Mouse (Mus musculus) hindbrain, postnatal 0 days (tissue): ENCODE results near the gene Stau1. TPM values are rescaled to one million over a fixed set of nuclear protein-coding genes. Genes with fewer than 3 reads are reported as not detected.

Experiments
- ATAC-seq: fragments of 200-750 bp; cut with Nextera tagmentation; 2 replicates; pipeline ENCODE4 v1.8.0; 2017; ENCODE audit warnings: mild to moderate bottlenecking, moderate TSS enrichment, moderate library complexity
- DNase-seq: peaks from one replicate; pipeline ENCODE4 v3.0.0-alpha.2; 2015; ENCODE audit warnings: low spot score
- H3K27ac ChIP-seq: fragments of 300-500 bp; sonication (generic); 2 replicates; pipeline ENCODE4 v1.5.1; 2014; ENCODE audit warnings: mild to moderate bottlenecking
- H3K27me3 ChIP-seq: fragments of 300-500 bp; sonication (generic); 2 replicates; pipeline ENCODE4 v1.6.1; 2014; ENCODE audit warnings: low read length, mixed read lengths; ENCODE audit not compliant: insufficient read depth
- H3K36me3 ChIP-seq: fragments of 300-500 bp; sonication (generic); 2 replicates; pipeline ENCODE4 v1.6.1; 2014; ENCODE audit warnings: low read length, mixed read lengths; ENCODE audit not compliant: insufficient read depth
- H3K4me1 ChIP-seq: fragments of 300-500 bp; sonication (generic); 2 replicates; pipeline ENCODE4 v1.6.1; 2014; ENCODE audit warnings: antibody characterized with exemption, low read length, mixed read lengths; ENCODE audit not compliant: insufficient read depth
- H3K4me2 ChIP-seq: fragments of 300-500 bp; sonication (generic); 2 replicates; pipeline ENCODE4 v1.6.1; 2014; ENCODE audit warnings: low read depth, mild to moderate bottlenecking, low read length, moderate library complexity, mixed read lengths
- H3K4me3 ChIP-seq: fragments of 300-500 bp; sonication (generic); 2 replicates; pipeline ENCODE4 v1.5.1; 2014; ENCODE audit warnings: low read length
- H3K9ac ChIP-seq: fragments of 300-500 bp; sonication (generic); replicated peaks from 2 replicates; pipeline ENCODE4 v1.6.1; 2014; ENCODE audit warnings: mild to moderate bottlenecking, low read length, moderate library complexity, mixed read lengths
- H3K9me3 ChIP-seq: fragments of 300-500 bp; sonication (generic); 2 replicates; pipeline ENCODE4 v1.6.1; 2016; ENCODE audit warnings: low read length, mixed read lengths
- CTCF ChIP-seq: IDR thresholded peaks from 2 replicates; pipeline ENCODE4 v1.5.1; 2016; ENCODE audit warnings: antibody characterized with exemption, control low read depth, low read depth
- WGBS: fragments of 180-500 bp; shearing (Covaris S2); extraction: QIAGEN DNeasy Blood & Tissue Kit; methylation state at CpG from one replicate; pipeline ENCODE4 v1.1.7; 2014; 5-methylcytosine and 5-hydroxymethylcytosine counted together
- polyA plus RNA-seq: library from polyadenylated mRNA; unstranded; fragments of >200 nt; fragmentation: Nextera tagmentation; extraction: Ambion mirVana; gene quantifications from 2 replicates; pipeline ENCODE4 v1.2.1, GENCODE M21; 2015
- total RNA-seq: library from RNA; depleted of rRNA; stranded (reverse); fragments of >200 nt; gene quantifications from 2 replicates; pipeline ENCODE4 v1.2.3, GENCODE M21; 2014; rRNA removed

The Stau1 gene
- total RNA-seq (28.8 and 37.9 TPM in 2 replicates), polyA plus RNA-seq (81.3 and 86.0 TPM in 2 replicates)

DNA sequence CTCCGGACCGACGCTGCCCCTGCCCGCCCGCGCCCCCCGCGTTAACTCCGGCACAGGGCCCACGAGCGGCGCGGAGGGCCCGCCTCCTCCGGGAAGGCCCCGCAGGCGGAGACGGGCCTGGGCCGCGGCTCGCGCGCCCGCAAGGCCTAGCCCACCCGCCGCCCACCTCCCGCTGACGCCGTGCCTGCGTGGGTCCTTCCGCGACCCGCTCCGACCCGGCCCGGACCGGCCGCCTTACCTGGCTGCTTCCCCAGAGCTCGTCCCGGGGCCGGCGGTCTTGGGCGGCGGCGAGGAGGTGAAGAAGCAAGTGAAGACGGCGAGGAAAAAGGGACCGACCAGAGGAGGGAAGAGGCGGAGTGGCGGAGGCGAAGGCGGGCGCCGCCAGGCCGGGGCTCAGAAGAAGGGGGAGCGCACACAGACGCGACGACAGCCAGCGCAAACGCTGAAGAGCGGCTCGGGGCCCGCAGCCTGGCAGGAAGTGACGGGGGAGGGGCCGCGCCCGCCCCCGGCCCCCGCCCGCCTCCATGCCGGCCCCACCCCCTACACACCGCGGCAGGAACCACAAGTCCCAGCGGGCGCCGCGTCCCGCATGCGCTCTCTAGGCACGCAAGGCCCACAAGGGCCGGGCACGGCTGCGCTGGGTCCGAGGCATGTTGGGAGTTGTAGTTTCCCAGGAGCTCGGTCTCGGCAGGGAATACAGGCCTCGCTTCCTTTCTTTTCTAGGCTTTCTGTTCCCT lies at the start of gene Stau1:
Gene Stau1, minus strand, starts transcription at position 504 of the 737 bp plus-strand sequence.
- DNase-seq (peak; percentile 100), ATAC-seq (peak; percentile 99)
- peak within 1 kb of the TSS; percentile 99 for H3K9ac ChIP-seq
- peaks cover 11% of the 10 kb centered on the region; the same call in 1 of the 2 replicates for H3K4me1 ChIP-seq
- peak within 1 kb of the TSS; percentile 96 for H3K4me3 ChIP-seq
- no peaks in the 10 kb centered on the region for H3K9me3 ChIP-seq
- peak within 1 kb of the TSS; percentile 80 for H3K4me2 ChIP-seq
- TF ChIP-seq CTCF, result no peak
- H3K27me3 ChIP-seq, result no peaks in the 10 kb centered on the region
- peak within 1 kb of the TSS; percentile 98 for H3K27ac ChIP-seq
- no peaks in the 10 kb centered on the region for H3K36me3 ChIP-seq
- under 1% methylated on average over 78 of the region's 88 CpGs for WGBS

DNA sequence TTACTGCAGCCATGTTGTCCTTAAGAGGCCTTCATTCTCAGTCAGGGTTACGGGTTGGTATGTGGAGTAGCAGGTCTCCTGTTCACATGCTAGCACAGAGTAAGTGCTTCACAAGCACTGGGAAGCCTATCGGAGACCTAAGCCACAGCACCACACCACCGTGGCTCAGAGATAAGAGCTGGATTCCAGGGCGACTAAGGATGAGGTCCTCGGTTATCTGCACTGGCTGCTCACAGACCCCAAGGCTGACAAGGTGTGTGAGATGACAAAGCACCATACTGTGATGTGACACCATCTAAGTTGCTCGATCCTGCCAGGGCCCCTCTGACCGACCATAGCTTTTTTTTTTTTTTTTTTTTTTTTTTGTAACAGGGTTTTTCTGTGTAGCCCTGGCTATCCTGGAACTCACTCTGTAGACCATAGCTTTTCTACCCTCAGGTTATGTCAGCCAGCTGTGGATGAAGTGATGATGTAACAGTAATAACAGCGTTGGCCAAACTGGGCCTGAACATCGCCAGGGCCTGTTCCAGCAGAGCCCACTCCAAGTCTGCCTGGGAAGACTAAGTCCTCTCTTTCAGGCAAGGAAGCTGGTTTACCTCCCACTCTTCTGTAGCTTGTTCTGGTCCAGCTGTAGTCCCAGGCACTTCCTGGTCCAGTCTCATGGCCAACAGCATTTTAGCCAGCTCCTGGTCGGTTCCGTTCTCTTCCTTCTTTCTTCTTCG lies 47.5 kb upstream of the Stau1 start:
- H3K27me3 ChIP-seq, result no peaks in the 10 kb centered on the region
- no peak overlapping the region for H3K4me2 ChIP-seq
- DNase-seq, result no peak
- H3K27ac ChIP-seq, result no peak overlapping the region
- H3K4me1 ChIP-seq, result no peaks in the 10 kb centered on the region
- TF ChIP-seq CTCF, result no peak
- H3K9me3 ChIP-seq, result no peaks in the 10 kb centered on the region
- ATAC-seq, result no peak
- H3K4me3 ChIP-seq, result no peak overlapping the region
- H3K36me3 ChIP-seq, result peaks cover 93% of the 10 kb centered on the region
- H3K9ac ChIP-seq, result no peak overlapping the region
- 94% methylated on average over 12 of the region's 12 CpGs for WGBS

DNA sequence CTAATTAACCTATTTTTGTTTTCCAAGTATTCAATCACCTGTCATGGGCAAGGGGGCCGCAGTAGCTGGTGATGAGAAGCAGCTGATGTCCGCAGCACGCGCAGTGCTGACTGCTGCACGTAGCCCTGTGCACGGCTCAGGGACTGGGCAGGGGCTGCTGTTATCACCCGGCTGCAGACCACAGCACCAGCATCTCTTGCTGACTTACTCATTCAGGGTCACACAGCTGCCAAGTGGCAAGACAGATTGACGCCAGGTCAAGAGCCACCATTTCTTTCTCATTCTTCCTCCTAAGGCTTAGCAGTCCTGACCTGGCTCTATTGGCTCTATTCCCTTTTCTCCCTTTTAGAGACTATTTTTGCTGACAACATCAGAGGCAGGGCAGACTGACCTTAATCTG lies 43.3 kb upstream of the Stau1 start:
- no peak overlapping the region for H3K9ac ChIP-seq
- H3K36me3 ChIP-seq, result peaks cover 98% of the 10 kb centered on the region
- no peaks in the 10 kb centered on the region for H3K9me3 ChIP-seq
- no peaks in the 10 kb centered on the region for H3K4me1 ChIP-seq
- H3K4me2 ChIP-seq, result no peak overlapping the region
- TF ChIP-seq CTCF, result no peak
- no peak overlapping the region for H3K27ac ChIP-seq
- no peak overlapping the region for H3K4me3 ChIP-seq
- DNase-seq (no peak), ATAC-seq (0 out of 2 replicates have a peak, but pooled peaks have one; percentile 13)
- H3K27me3 ChIP-seq, result no peaks in the 10 kb centered on the region
- 82% methylated on average over 8 of the region's 8 CpGs for WGBS

DNA sequence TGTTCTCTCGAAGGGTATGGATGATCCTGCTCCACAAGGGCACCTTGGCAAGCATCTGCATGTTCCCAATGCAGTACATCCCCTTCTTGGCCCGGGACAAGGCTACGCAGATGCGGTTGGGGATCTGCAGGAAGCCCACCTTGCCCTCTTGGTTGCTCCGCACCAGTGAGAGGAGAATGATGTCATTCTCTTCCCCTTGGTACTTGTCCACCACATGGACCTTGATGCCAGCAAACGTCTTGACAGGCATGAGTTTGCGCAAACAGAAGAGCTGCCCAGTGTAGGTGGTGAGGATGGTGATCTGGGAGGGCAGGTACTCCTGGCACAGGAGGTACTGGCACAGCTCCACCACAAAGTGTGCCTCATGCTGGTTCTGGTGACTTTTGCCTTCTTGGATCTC lies 42.6 kb upstream of the Stau1 start:
- H3K4me3 ChIP-seq, result no peak overlapping the region
- H3K4me1 ChIP-seq, result no peaks in the 10 kb centered on the region
- H3K9me3 ChIP-seq, result no peaks in the 10 kb centered on the region
- DNase-seq (no peak), ATAC-seq (no peak)
- peaks cover 98% of the 10 kb centered on the region for H3K36me3 ChIP-seq
- WGBS, result 92% methylated on average over 7 of the region's 7 CpGs
- no peaks in the 10 kb centered on the region for H3K27me3 ChIP-seq
- TF ChIP-seq CTCF, result no peak
- H3K4me2 ChIP-seq, result no peak overlapping the region
- H3K9ac ChIP-seq, result no peak overlapping the region
- H3K27ac ChIP-seq, result no peak overlapping the region

DNA sequence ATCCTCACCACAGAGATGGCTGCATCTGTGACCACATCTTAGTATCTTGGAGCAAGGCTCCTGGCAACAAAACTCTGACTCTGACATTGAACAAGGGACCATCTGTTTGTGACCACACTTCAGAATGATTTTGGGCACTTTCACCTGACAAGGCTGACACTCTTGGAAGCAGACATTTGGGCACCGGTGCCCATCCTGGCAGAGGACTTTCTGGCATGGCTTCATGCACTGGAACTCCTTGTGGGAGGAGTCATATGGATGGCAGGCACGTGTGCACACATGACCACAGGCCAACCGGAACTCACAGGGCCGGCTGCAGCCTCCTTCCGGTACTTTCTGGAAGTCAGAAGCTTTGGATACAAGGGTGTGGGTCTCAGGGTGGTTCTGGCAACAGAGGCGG lies 42.2 kb upstream of the Stau1 start:
- ATAC-seq (no peak), DNase-seq (no peak)
- Histone ChIP-seq H3K9me3 (no peaks in the 10 kb centered on the region), H3K4me2 (no peak overlapping the region), H3K4me3 (no peak overlapping the region), H3K27me3 (no peaks in the 10 kb centered on the region), H3K9ac (no peak overlapping the region), H3K36me3 (peaks cover 98% of the 10 kb centered on the region), H3K27ac (no peak overlapping the region), H3K4me1 (no peaks in the 10 kb centered on the region)
- WGBS, result 87% methylated on average over 6 of the region's 6 CpGs
- TF ChIP-seq CTCF, result no peak

DNA sequence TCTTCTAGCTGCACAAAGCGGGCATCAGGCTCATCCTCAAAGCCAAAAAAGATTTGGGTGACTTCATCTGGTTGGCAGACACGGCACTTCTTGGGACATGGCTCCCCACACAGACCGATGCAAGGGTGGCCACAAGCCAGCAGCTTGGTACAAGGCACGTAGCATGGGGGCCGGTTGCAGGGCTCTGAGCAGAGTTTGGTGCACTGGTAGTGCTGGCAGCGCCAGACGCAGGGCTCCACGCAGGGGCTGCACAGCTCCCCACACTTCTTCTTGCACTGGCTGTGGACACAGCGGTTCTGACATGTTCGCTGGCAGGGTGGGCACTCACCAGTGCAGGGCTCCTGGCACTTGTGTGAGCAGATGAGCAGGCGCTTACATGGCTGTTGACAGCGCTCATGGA lies 41.6 kb upstream of the Stau1 start:
- H3K27ac ChIP-seq, result no peak overlapping the region
- no peak for TF ChIP-seq CTCF
- ATAC-seq (no peak), DNase-seq (no peak)
- WGBS, result 93% methylated on average over 12 of the region's 12 CpGs
- H3K27me3 ChIP-seq, result no peaks in the 10 kb centered on the region
- H3K36me3 ChIP-seq, result peaks cover 95% of the 10 kb centered on the region
- no peaks in the 10 kb centered on the region for H3K9me3 ChIP-seq
- H3K4me2 ChIP-seq, result no peak overlapping the region
- H3K4me3 ChIP-seq, result no peak overlapping the region
- no peak overlapping the region for H3K9ac ChIP-seq
- no peaks in the 10 kb centered on the region for H3K4me1 ChIP-seq

DNA sequence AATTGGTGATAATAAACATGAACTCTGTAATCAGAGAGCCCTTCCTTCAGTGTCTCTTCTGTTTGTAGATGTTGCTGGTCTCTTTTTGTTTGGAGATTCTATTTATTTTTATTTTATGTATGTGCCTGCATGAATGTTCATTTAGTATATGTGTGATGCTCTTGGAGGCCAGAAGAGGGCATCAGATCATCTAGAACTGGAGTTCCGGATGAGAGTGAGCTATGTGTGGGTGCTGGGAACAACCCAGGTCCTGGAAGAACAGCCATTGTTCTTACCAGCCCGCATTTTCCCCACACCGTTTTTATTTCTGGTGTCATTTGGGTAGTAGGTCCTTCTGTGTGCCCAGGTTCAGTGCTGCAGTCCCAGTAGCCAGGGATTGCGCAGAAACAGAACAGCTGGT lies 34.4 kb upstream of the Stau1 start:
- H3K4me3 ChIP-seq, result no peak overlapping the region
- no peak overlapping the region for H3K4me2 ChIP-seq
- H3K4me1 ChIP-seq, result no peaks in the 10 kb centered on the region
- no peak for ATAC-seq
- 92% methylated on average over 4 of the region's 4 CpGs for WGBS
- no peak for DNase-seq
- no peak overlapping the region for H3K27ac ChIP-seq
- H3K9me3 ChIP-seq, result no peaks in the 10 kb centered on the region
- peaks cover 80% of the 10 kb centered on the region for H3K36me3 ChIP-seq
- TF ChIP-seq CTCF, result no peak
- H3K27me3 ChIP-seq, result no peaks in the 10 kb centered on the region
- no peak overlapping the region for H3K9ac ChIP-seq
